In the genomic region with DNA sequence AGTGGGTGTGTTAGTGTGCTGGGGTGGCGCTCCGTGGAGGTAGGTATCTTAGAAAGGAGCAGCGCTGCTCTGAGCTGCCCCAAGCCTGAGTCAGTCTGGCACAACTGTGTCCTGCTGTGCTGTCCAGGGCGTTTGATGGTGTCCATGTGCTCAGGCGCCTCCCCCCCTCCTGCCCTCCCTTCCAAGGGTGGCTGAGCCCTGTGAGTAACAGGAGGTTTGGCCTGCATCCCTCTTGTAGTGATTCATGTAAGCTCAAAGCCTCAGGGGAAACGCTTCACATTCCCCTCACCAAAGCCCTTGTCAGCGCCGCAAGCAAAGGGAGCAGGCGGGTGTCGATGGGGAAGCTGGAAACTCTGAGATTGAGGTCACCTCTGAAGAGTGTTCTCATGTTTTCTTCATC, we compare ENCODE assay signal across 9 mouse cellular contexts. TPM values are rescaled to one million over a fixed set of nuclear protein-coding genes. Genes with fewer than 3 reads are reported as not detected.
A peak's percentile ranks its signal among the peaks of the same experiment; 100 is the strongest.
DNase-seq lines count a peak whose midpoint lies in the region; ATAC-seq and TF ChIP-seq lines count a peak whose summit lies in the region.
"Had no signal": no experiment of that assay in that cellular context is flagged by ENCODE, and none has a peak within 500 bp of the region (broad histone marks: within the 10 kb centered on the region; RNA-seq: fewer than 3 reads in every experiment).

No protein-coding gene starts in this region.

- H3K4me3 ChIP-seq in stomach, postnatal 0 days (ENCODE audit: low read depth, low read length), result no peak overlapping the region
- H3K4me3 ChIP-seq in liver, embryonic 11.5 days (ENCODE audit: low read depth, low read length), result no peak overlapping the region
- H3K4me3 ChIP-seq: lung, embryonic 15.5 days had no signal

- 29% methylated on average over 10 of the region's 10 CpGs for WGBS in stomach, postnatal 0 days
- WGBS in liver, embryonic 11.5 days, result 79% methylated on average over 10 of the region's 10 CpGs

- no peak for TF ChIP-seq CTCF in stomach, postnatal 0 days (IDR thresholded peaks at IDR 0.05; ENCODE audit: low read depth)

- no peak for TF ChIP-seq EP300 in stomach, postnatal 0 days (optimal IDR thresholded peaks at IDR 0.05)

- peak; percentile 67; the same call in 1 of the 2 replicates for ATAC-seq in stomach, postnatal 0 days (ENCODE audit: low FRiP score, low TSS enrichment)
- ATAC-seq in liver, embryonic 11.5 days (replicated peaks; ENCODE audit: low FRiP score), result no peak

- H3K27ac ChIP-seq in stomach, postnatal 0 days (replicated peaks), result peak overlapping the region; percentile 35
- H3K27ac ChIP-seq in liver, embryonic 11.5 days (ENCODE audit: low read depth, low read length), result no peak overlapping the region
- H3K27ac ChIP-seq: lung, embryonic 15.5 days had no signal

- peak; percentile 66 for DNase-seq in urinary bladder, postnatal 14 days (ENCODE audit: low spot score)
- no peak for DNase-seq in urinary bladder, postnatal 10 days (ENCODE audit: low spot score)
- peak; percentile 96 for DNase-seq in fibroblast of lung, adult 2 months (ENCODE audit: low read depth)
- peak; percentile 59 for DNase-seq in heart, postnatal 25 days (ENCODE audit: low spot score)
- peak; percentile 52 for DNase-seq in stomach, postnatal 0 days (ENCODE audit: low spot score)
- DNase-seq in left cerebral cortex, postnatal 4 days, result no peak
- DNase-seq in liver, embryonic 11.5 days (ENCODE audit: low spot score), result no peak
- DNase-seq: right cerebral cortex, postnatal 14 days had no signal

- no peaks in the 10 kb centered on the region for H3K9me3 ChIP-seq in stomach, postnatal 0 days (ENCODE audit: control insufficient read depth, low read length)
- peaks cover 4% of the 10 kb centered on the region; the same call in 1 of the 2 replicates for H3K9me3 ChIP-seq in liver, embryonic 11.5 days (ENCODE audit: control insufficient read depth, low read length)
- H3K9me3 ChIP-seq: lung, embryonic 15.5 days had no signal

- H3K36me3 ChIP-seq in stomach, postnatal 0 days (ENCODE audit: control insufficient read depth, insufficient read depth, low read length), result peaks cover 15% of the 10 kb centered on the region; the same call in 1 of the 2 replicates
- peaks cover 12% of the 10 kb centered on the region; the same call in 1 of the 2 replicates for H3K36me3 ChIP-seq in liver, embryonic 11.5 days (ENCODE audit: control insufficient read depth, insufficient read depth, low read length)

- H3K9ac ChIP-seq in stomach, postnatal 0 days (ENCODE audit: low read length), result no peak overlapping the region
- no peak overlapping the region for H3K9ac ChIP-seq in liver, embryonic 11.5 days (ENCODE audit: low read depth, low read length)
- H3K9ac ChIP-seq: lung, embryonic 15.5 days had no signal

- no peaks in the 10 kb centered on the region for H3K4me1 ChIP-seq in stomach, postnatal 0 days (replicated peaks; ENCODE audit: control insufficient read depth, insufficient read depth)
- 0 out of 2 replicates have a peak, but pooled peaks cover 3% of the 10 kb centered on the region for H3K4me1 ChIP-seq in liver, embryonic 11.5 days (replicated peaks; ENCODE audit: control insufficient read depth, insufficient read depth, low read length)

- H3K4me2 ChIP-seq in stomach, postnatal 0 days (replicated peaks; ENCODE audit: low read depth), result no peak overlapping the region
- no peak overlapping the region for H3K4me2 ChIP-seq in liver, embryonic 11.5 days
- H3K4me2 ChIP-seq: lung, embryonic 15.5 days had no signal

- H3K27me3 ChIP-seq in stomach, postnatal 0 days (ENCODE audit: control insufficient read depth, insufficient read depth, low read length), result no peaks in the 10 kb centered on the region
- no peaks in the 10 kb centered on the region for H3K27me3 ChIP-seq in liver, embryonic 11.5 days (replicated peaks; ENCODE audit: control insufficient read depth, insufficient read depth, low read length)
- H3K27me3 ChIP-seq: lung, embryonic 15.5 days had no signal

- intact Hi-C loops in heart, postnatal 25 days (cut with DNase I), result no loop called here
- intact Hi-C loops in left cerebral cortex, postnatal 4 days (cut with DNase I), result no loop called here

RNA-seq across cellular contexts. Expression of a gene that starts 15.8 kb away (rescaled TPM):
- 10 to 100 TPM; 31.2 to 35.7 TPM for total RNA-seq in heart, postnatal 25 days (2021)
- polyA plus RNA-seq in stomach, postnatal 0 days (2015; fragmentation: Nextera tagmentation; extraction: Ambion mirVana), result 123 and 127 TPM in 2 replicates
- 10 to 100 TPM; 31.2 to 35.1 TPM for total RNA-seq in left cerebral cortex, postnatal 4 days (2021)
- polyA plus RNA-seq in liver, embryonic 11.5 days (2014; fragmentation: Nextera tagmentation; extraction: Ambion mirVana), result 178 and 192 TPM in 2 replicates

RNA-seq across cellular contexts. Expression of a gene that starts 16.0 kb away (rescaled TPM):
- total RNA-seq in heart, postnatal 25 days (2021), result 1 to 10 TPM; 5.6 to 6.2 TPM
- polyA plus RNA-seq in stomach, postnatal 0 days (2015; fragmentation: Nextera tagmentation; extraction: Ambion mirVana), result 18.7 and 20.4 TPM in 2 replicates
- 10 to 100 TPM; 76.4 to 78.9 TPM for total RNA-seq in left cerebral cortex, postnatal 4 days (2021)
- polyA plus RNA-seq in liver, embryonic 11.5 days (2014; fragmentation: Nextera tagmentation; extraction: Ambion mirVana), result 34.2 and 38.3 TPM in 2 replicates

RNA-seq across cellular contexts. Expression of a gene that starts 23.5 kb away (rescaled TPM):
- total RNA-seq in heart, postnatal 25 days (2021), result 1 to 10 TPM; 1.2 to 1.8 TPM
- polyA plus RNA-seq in stomach, postnatal 0 days (2015; fragmentation: Nextera tagmentation; extraction: Ambion mirVana), result 21.9 and 22.1 TPM in 2 replicates
- total RNA-seq in left cerebral cortex, postnatal 4 days (2021), result 100 to 1,000 TPM; 505 to 551 TPM
- 1.2 and 1.8 TPM in 2 replicates for polyA plus RNA-seq in liver, embryonic 11.5 days (2014; fragmentation: Nextera tagmentation; extraction: Ambion mirVana)

RNA-seq across cellular contexts. Expression of a gene that starts 25.0 kb away (rescaled TPM):
- 10 to 100 TPM; 33.0 to 33.9 TPM for total RNA-seq in heart, postnatal 25 days (2021)
- polyA plus RNA-seq in stomach, postnatal 0 days (2015; fragmentation: Nextera tagmentation; extraction: Ambion mirVana), result 74.1 and 81.1 TPM in 2 replicates
- total RNA-seq in left cerebral cortex, postnatal 4 days (2021), result 10 to 100 TPM; 79.1 TPM
- 83.7 and 97.1 TPM in 2 replicates for polyA plus RNA-seq in liver, embryonic 11.5 days (2014; fragmentation: Nextera tagmentation; extraction: Ambion mirVana)

RNA-seq across cellular contexts. Expression of a gene that starts 29.3 kb away (rescaled TPM):
- 1 to 10 TPM; 6.8 to 7.5 TPM for total RNA-seq in heart, postnatal 25 days (2021)
- 56.3 and 58.4 TPM in 2 replicates for polyA plus RNA-seq in stomach, postnatal 0 days (2015; fragmentation: Nextera tagmentation; extraction: Ambion mirVana)
- total RNA-seq in left cerebral cortex, postnatal 4 days (2021), result 1 to 10 TPM; 2.5 to 3.2 TPM
- polyA plus RNA-seq in liver, embryonic 11.5 days (2014; fragmentation: Nextera tagmentation; extraction: Ambion mirVana), result 12.9 and 13.2 TPM in 2 replicates

Comparison
In these comparisons a context has a peak if more than half of its experiments do, and no peak if none do; other contexts are left out.
1. DNase-seq: peak in urinary bladder, postnatal 14 days (single experiment), fibroblast of lung, adult 2 months (single experiment), heart, postnatal 25 days (single experiment) and stomach, postnatal 0 days (single experiment); none in urinary bladder, postnatal 10 days (single experiment), left cerebral cortex, postnatal 4 days (single experiment) and liver, embryonic 11.5 days (single experiment).
2. RNA of a gene that starts 16.0 kb away (total RNA-seq): 76.4 to 78.9 TPM in left cerebral cortex, postnatal 4 days; 5.6 to 6.2 TPM in heart, postnatal 25 days; every median in the first group is over 10 times any median in the second.
3. RNA of a gene that starts 23.5 kb away (total RNA-seq): 505 to 551 TPM in left cerebral cortex, postnatal 4 days; 1.2 to 1.8 TPM in heart, postnatal 25 days; every median in the first group is over 100 times any median in the second.